In the genomic region with DNA sequence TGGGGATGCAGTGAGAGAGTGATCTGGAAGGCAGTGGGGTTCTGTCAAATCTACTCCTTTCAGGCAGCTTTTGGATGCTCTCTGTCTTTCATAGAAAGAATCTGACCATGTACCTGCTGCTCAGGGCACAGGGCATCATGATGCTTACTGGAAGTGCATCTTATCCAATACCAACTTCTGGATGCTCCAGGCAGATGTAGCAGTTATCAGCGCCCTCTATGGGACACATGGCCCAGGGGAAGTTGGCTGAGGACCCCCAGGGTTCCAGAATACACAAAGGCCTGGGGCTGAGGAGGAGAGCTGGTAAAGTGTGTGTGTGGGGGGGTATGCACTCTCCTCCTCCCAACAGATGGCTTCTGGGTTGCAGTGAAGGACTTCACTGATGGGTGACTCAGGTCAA, we compare ENCODE assay signal across 15 mouse cellular contexts.
DNase-seq lines count a peak whose midpoint lies in the region; ATAC-seq and TF ChIP-seq lines count a peak whose summit lies in the region.
"Had no signal": no experiment of that assay in that cellular context is flagged by ENCODE, and none has a peak within 500 bp of the region (broad histone marks: within the 10 kb centered on the region; RNA-seq: fewer than 3 reads in every experiment).

No protein-coding gene starts in this region.

- H3K4me3 ChIP-seq in layer of hippocampus, adult 2 months = no peak overlapping the region
- H3K4me3 ChIP-seq in forebrain, embryonic 16.5 days (replicated peaks; ENCODE audit: low read length) = no peak overlapping the region
- no peak overlapping the region for H3K4me3 ChIP-seq in neural tube, embryonic 15.5 days (replicated peaks)

- H3K4me2 ChIP-seq in forebrain, embryonic 16.5 days (ENCODE audit: low read length) = no peak overlapping the region
- no peak overlapping the region for H3K4me2 ChIP-seq in neural tube, embryonic 15.5 days

- 0 out of 2 replicates have a peak, but pooled peaks cover 5% of the 10 kb centered on the region for H3K9me3 ChIP-seq in forebrain, embryonic 16.5 days (ENCODE audit: control insufficient read depth, low read length)
- 0 out of 2 replicates have a peak, but pooled peaks cover 9% of the 10 kb centered on the region for H3K9me3 ChIP-seq in neural tube, embryonic 15.5 days (replicated peaks)

- no peak overlapping the region; the same call in 1 of the 2 replicates for H3K27ac ChIP-seq in layer of hippocampus, adult 2 months
- peak overlapping the region; percentile 42; the same call in 1 of the 2 replicates for H3K27ac ChIP-seq in forebrain, embryonic 16.5 days (ENCODE audit: low read length)
- peak overlapping the region; percentile 69; the same call in 1 of the 2 replicates for H3K27ac ChIP-seq in neural tube, embryonic 15.5 days (replicated peaks)

- DNase-seq in layer of hippocampus, adult 2 months (ENCODE audit: low spot score in 2 of 2) = no peak
- DNase-seq in layer of hippocampus, postnatal 14 days (ENCODE audit: low spot score in 2 of 2) = no peak
- DNase-seq in ES-CJ7 (ENCODE audit: low read depth, low spot score) = peak; percentile 27
- DNase-seq in lung, adult 18-20 months = no peak
- DNase-seq in kidney, adult 9 months = no peak
- DNase-seq: B cell, adult 2 months; gastrocnemius, postnatal 14 days; heart, postnatal 10 days; kidney, adult 18-20 months; kidney, postnatal 25 days; lung, postnatal 14 days; thymus, adult 18-20 months had no signal

- H3K27me3 ChIP-seq in forebrain, embryonic 16.5 days (replicated peaks; ENCODE audit: control insufficient read depth, insufficient read depth, low read length) = 0 out of 2 replicates have a peak, but pooled peaks cover 4% of the 10 kb centered on the region
- H3K27me3 ChIP-seq in neural tube, embryonic 15.5 days (replicated peaks) = 0 out of 2 replicates have a peak, but pooled peaks cover 4% of the 10 kb centered on the region

- peaks cover 17% of the 10 kb centered on the region for H3K4me1 ChIP-seq in forebrain, embryonic 16.5 days (replicated peaks; ENCODE audit: control insufficient read depth, insufficient read depth, low read length)
- peaks cover 16% of the 10 kb centered on the region for H3K4me1 ChIP-seq in neural tube, embryonic 15.5 days

- H3K9ac ChIP-seq in forebrain, embryonic 16.5 days (replicated peaks; ENCODE audit: low read depth, low read length) = no peak overlapping the region
- no peak overlapping the region for H3K9ac ChIP-seq in neural tube, embryonic 15.5 days (replicated peaks)

- peak; percentile 43 for TF ChIP-seq CTCF in layer of hippocampus, adult 2 months (conservative IDR thresholded peaks at IDR 0.05)

- ATAC-seq in forebrain, embryonic 16.5 days = no peak
- ATAC-seq in neural tube, embryonic 15.5 days (ENCODE audit: low FRiP score) = no peak

- WGBS in forebrain, embryonic 16.5 days = 30% methylated on average over 1 of the region's 1 CpGs
- 29% methylated on average over 1 of the region's 1 CpGs for WGBS in neural tube, embryonic 15.5 days

- H3K36me3 ChIP-seq in forebrain, embryonic 16.5 days (ENCODE audit: control insufficient read depth, insufficient read depth) = no peaks in the 10 kb centered on the region
- H3K36me3 ChIP-seq in neural tube, embryonic 15.5 days = no peaks in the 10 kb centered on the region
- H3K36me3 ChIP-seq: G1E had no signal
